Mouse (Mus musculus) T-helper 2 cell (primary cell): Measurements from ENCODE around the gene Hist1h2ai.
"Not testable (repeated sequence)": the region's sequence is repeated elsewhere in the genome, so short reads cannot be mapped to it uniquely, and the experiment has no call there.

ENCODE experiments used
- in situ Hi-C: fragments of 300-600 bp; cut with MboI, MseI; formaldehyde crosslinking; loops from one replicate; pipeline ENCODE4 v1.15.1; 2025; ENCODE audit warnings: high pct_unique_total_duplicates

Hist1h2ai gene

DNA sequence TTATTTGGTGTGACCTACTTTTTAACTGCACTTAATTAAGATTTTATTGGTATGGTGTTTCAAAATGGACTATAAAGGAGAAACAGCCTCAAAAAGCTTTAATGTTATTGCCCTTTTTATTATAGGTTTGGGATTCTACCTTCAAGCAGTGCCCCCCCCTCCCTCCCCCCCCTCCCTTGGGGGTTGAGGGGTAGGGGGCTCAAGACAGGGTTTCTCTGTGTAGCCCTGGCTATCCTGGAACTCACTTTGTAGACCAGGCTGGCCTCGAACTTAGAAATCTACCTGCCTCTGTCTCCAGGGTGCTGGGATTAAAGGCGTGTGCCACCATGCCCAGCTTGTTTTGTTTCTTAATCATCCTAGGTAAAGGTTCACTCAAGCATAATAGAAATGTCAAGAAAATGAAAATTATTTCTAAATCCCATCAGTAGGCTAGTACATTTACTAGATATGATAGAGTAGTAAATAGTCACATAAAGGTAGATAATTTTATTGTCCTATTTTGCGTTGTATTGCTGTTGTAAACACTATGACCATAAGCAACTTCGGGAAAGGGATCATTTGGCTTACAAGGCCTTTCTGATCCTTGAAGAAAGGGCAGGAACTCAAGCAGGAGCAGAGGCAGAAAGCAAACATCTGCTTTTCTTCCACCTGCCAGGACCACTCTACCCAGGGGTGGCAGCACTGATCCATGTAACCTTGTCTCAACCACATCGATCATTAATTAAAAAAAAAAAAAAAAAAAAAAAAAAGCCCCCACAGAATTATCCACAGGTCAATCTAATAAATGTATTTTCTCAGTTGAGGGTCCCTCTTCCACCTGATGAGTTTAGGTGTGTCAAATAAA lies 7.0 kb downstream of the Hist1h2ai start:
- in situ Hi-C loops, result loop anchor here (25.0 kb wide), 2 partner anchors 486 to 1714 kb away; no protein-coding TSS in a partner anchor

DNA sequence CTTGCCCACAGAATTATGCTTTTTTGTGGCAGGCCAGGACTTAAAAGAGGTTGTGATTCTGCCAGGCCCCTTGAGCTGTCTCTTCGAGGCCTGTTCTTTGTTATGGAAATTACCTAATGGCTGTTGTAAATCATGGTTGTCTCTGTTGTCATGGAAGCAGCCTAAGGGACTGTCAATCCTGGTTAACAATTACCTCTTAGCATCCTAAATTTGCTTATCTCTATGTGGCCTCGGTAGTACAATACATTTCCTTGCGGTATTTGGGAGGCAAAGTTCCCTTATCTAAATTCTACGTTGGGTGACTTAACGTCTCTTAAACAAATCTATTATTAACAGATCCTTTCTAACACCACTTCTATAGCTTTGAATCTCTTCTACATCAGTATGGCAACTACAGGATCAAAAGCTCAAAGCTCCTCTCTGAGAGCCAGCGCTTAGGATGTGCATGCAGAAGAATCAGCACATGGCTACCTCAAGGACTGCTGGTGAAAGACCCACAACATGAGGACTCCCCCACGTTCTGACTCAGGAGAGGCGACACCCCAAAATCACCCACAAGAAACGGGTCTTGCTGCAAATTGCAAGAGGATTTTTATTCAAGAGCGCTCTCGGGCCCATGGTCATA lies 11.8 kb downstream of the Hist1h2ai start:
- in situ Hi-C loops, result no loop called here

DNA sequence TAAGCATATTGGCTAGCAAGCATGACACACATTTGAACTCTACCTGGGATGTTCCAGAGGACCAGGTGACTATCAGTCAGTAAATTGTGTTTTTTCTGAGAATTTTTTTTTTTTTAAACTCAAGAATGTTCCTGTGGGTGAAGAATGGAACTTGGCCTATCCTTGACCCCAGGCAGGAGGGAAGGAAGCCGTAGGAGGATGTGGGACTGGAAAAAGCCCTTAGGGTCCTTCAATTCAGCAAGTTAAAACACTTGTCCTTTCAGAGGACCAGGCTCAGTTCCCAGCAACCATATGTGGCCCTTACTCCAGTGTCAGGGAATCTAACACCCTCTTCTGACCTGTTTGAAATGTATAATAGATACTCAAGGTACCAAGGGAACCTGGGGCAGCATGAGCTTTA lies 13.3 kb downstream of the Hist1h2ai start:
- in situ Hi-C loops, result no loop called here

DNA sequence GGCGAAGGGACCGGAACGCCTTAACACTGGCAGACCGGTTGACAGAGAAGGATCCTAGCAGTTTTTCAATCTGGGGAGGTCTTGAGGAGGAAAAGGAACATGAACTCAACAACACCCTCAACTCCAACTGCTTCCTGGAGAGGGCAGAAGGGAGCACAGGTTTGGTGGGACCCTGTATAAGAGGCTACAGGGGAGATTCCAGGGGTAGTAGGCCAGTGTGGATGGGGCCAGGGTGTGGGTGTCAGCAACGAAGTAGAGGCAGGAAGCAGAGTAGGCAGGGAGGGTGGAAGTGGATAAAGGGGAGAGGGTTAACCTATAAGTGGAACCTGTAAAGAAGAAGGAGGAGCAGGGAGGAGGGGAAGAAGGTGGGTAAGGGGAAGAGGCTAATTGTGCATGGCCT lies 17.2 kb downstream of the Hist1h2ai start:
- in situ Hi-C loops, result no loop called here

DNA sequence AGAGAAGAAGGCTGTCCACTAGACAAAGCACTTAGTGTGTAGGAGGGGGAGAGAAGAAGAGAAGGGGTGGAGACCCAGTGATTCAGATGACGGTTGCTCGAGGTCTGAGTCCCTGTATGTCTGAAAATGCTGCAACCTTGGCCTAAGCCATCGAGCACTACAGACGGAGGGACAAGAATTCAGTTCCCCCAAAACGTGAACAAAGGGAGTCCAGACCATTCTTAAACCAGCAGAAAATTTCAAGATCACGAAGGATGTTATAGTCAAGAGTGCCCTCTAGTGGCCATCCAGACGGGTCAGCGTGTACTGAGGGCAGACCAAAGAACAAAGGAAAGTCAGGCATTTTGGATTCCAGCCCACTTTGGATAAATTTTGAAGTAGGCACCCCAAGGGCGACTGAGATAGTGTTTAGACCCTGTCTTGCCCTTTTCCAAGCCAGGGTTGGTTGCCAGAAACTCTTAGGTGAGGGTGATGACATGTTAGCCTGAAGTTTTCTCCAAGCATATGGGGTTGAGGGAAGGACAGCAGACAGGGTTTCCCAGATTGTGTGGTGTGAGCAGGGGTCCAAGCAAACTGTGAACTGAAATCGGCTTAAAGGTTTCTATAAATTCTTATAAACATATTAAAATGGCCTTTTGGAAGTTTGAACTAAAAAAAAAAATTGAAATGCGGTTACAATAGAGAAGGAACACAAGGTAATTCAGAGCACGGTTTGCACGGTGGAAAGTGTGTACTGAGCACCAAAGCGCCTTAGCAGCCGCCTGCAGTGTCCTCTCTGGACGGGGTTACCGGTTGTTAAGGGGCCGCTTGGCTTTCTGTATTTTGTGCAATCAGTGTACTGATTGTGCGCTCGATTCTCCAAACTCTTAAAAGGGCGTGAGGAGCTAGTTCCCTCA lies 18.0 kb downstream of the Hist1h2ai start:
- in situ Hi-C loops, result no loop called here

DNA sequence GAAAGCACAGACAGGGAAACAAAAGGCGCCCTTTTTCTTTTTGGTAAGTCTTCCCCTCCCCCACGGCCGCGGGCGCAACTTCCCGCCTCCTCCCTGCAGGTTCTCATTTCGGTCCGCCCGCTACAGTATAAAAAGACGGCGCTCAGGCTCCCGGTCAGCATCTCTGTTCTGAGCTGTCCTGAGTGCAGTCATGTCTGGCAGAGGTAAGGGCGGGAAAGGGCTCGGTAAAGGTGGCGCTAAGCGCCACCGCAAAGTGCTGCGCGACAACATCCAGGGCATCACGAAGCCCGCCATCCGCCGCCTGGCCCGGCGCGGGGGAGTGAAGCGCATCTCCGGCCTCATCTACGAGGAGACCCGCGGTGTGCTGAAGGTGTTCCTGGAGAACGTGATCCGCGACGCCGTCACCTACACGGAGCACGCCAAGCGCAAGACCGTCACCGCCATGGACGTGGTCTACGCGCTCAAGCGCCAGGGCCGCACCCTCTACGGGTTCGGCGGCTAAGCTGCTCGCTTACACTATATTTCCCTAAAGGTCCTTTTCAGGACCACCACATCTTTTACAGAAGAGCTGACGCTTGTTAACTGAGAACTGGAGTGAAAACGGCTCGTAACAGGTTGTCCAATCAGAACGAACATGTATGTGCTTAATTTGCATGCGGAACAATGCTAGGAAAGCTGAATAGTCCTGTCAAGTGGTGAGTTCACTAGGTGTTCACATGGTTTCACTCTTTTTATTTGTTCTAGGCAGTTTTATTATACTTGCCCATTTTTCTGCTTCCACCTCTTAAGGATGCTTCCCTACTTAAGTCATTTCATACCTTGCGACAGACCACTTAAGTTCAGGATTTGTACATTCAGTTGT lies 18.9 kb downstream of the Hist1h2ai start, which contains the start of gene Hist1h4j:
TSS of gene Hist1h4j (plus strand) at position 159 of the 862 bp plus-strand sequence.
- in situ Hi-C loops, result not testable (repeated sequence)

DNA sequence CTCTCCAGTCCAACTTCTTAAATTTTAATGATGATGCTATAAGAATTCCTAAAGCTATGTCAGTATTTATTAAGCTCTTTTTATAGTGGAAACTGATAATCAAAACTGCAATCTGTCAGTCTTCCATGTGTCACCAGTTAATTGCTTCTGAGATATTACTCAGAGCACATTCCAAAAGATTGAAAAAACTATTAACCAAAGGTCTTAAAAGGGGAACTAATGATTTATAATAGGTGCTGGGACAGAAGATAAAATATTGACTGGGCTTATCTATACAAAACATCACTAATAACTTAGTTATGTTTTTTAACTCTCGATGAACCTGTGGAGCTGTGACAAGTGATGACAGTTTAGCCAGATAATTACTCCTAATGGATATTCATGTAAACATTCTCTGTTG lies 28.8 kb downstream of the Hist1h2ai start:
- in situ Hi-C loops, result loop anchor here (5.0 to 10.0 kb wide), 2 partner anchors 42 to 1400 kb away; partner anchors contain the start of genes Hist1h2an and Hist1h2bp

DNA sequence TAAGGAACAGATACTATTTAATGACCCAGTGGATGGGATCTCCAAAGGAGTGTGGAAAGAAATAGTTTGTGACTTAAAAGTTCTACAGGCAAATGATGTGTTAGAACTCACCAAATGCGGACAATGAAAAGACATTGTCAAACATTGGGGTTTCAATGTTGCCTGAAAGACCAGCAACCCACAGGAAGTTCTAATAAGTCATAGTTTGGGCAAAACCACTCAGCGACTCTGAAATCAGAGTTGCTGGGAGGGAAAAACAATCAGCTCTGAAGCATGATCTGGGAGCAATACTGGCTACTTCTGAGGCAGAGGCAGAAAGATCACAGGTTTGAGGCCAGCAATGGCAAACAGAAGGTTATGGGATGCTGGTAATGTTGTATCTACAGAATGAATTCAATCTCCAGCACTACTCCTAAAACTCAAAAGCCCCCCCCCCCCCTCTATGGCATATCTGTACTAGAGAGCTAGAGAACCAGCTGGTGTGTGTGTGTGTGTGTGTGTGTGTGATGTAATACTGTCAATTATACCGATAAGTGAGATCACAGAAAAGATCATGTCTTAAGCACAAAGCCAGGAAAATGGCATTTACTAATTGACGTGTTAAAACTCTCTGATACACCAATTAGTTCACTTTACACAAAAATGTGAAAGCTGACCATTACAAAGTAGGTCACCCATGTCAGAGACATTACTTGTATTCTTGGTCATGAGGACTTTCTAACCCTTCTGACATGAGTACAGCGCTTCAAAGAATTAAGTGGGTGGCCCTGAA lies 33.4 kb downstream of the Hist1h2ai start:
- in situ Hi-C loops, result loop anchor here (5.0 to 10.0 kb wide), 2 partner anchors 38 to 1405 kb away; partner anchors contain the start of genes Hist1h2an and Hist1h2bp

DNA sequence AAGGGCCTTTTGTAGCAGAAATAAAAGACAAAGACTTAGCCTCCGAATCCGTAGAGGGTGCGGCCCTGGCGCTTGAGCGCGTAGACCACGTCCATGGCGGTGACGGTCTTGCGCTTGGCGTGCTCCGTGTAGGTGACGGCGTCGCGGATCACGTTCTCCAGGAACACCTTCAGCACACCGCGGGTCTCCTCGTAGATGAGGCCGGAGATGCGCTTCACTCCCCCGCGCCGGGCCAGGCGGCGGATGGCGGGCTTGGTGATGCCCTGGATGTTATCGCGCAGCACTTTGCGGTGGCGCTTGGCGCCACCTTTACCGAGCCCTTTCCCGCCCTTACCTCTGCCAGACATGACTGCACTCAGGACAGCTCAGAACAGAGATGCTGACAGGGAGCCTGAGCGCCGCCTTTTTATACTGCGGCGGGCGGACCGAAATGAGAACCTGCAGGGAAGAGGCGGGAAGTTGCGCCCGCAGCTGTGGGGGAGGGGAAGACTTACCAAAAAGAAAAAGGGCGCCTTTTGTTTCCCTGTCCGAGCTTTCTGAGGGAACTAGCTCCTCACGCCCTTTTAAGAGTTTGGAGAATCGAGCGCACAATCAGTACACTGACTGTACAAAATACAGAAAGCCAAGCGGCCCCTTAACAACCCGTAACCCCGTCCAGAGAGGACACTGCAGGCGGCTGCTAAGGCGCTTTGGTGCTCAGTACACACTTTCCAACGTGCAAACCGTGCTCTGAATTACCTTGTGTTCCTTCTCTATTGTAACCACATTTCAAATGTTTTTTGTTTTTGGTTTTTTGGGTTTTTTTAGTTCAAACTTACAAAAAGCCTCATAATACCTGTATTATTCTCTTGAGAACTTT lies 34.2 kb downstream of the Hist1h2ai start, which contains the start of gene Hist1h4k:
TSS of gene Hist1h4k (minus strand) at position 347 of the 859 bp plus-strand sequence.
- in situ Hi-C loops, result not testable (repeated sequence)

DNA sequence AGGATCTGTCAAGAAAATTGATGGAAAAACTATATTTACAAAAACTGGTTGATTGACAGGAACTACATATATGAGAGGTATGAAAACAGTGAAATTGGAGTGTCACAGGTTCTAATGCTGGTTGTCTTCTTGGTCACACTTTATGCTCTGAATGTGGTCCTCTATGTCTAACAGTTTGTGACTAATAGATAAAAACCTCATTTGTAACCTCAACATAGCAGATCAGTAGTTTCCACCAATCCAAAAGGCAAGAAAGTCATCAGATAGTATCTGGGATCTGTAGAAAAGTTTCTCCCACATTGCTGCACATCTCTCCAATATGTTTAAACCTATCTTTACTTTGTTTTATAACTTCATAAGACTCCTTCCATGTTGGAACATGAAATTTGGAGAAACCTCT lies 35.2 kb downstream of the Hist1h2ai start:
- in situ Hi-C loops, result no loop called here

DNA sequence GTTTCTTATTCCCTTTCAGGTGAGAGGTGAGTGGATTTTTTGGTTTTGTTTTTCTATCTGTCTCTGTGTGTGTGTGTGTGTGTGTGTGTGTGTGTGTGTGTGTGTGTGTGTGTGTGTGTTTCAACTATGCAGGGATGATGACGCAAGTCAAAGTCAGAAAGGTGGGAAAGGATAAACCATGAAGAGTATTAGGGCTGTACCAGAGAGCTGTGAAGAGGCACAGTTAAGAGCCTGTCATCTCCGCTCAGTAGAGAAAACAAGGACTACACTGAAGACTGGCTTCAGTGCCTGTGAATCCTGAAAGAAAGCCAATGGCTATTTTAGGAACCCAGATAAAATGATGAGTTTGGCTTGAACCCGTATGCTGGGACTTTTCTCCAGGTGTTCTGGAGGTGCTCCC lies 35.6 kb downstream of the Hist1h2ai start:
- in situ Hi-C loops, result no loop called here

DNA sequence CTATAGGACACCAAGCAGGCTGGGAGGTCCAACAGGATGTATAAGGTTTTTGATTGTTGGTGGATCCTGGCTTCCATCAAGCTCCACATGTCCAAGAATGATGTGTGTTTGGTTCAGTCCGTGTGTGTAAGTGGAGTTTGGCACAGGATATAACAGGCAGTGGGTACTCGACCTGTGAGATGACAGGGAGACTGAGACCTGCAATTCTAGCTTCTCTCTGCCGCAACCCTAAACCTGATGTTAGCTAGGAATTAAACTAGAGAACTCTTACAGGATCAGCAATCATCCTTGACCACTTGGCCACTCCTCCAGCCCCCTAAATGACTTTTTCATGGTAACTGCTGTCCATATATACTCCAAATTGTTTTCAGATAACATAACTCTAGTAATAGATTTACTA lies 36.1 kb downstream of the Hist1h2ai start:
- in situ Hi-C loops, result no loop called here

DNA sequence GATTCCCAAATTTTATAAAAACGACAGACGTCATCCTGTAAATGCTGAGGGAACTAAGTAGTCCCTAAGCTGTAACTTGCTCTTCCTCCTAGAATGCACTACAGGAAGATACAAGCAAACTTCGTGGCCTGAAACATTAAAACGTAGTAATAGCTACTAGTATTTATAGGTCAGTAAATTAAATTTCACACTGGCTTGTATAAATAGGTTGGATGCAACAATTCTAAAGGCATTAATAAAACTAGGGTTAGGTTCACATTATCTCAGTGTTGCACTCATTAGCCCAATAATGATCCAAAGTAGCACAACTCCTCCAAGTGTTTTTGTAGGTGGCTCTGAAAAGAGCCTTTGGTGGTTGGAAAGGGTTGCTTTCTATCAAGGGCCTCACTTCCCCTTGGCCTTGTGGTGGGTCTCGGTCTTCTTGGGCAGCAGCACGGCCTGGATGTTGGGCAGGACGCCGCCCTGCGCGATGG lies 36.9 kb downstream of the Hist1h2ai start:
- in situ Hi-C loops, result no loop called here

DNA sequence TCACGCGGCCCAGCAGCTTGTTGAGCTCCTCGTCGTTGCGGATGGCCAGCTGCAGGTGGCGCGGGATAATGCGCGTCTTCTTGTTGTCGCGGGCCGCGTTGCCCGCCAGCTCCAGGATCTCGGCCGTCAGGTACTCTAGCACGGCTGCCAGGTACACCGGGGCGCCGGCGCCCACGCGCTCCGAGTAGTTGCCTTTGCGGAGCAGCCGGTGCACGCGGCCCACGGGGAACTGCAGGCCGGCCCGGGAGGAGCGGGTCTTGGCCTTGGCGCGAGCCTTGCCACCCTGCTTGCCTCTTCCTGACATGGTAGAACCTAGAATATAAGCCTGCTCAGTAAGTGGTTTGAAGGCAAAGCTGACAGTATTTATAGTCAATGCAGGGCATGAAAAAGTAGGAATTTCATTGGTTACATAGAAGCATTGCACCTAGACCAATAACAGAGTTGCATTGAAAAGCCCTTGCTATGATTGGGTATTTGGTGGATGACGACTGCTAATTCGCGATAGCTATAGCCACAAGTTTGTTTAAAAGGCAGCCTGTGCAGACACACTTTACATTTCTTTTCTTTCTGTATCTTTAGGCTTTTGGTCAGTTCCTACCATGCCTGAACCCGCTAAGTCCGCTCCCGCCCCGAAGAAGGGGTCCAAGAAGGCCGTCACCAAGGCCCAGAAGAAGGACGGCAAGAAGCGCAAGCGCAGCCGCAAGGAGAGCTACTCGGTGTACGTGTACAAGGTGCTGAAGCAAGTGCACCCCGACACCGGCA lies 37.5 kb downstream of the Hist1h2ai start, which contains the start of the genes Hist1h2ak and Hist1h2bn:
TSS of gene Hist1h2ak (minus strand) at position 304 of the 762 bp plus-strand sequence.
TSS of gene Hist1h2bn (plus strand) at position 600 of the 762 bp plus-strand sequence.
- in situ Hi-C loops, result not testable (repeated sequence)

DNA sequence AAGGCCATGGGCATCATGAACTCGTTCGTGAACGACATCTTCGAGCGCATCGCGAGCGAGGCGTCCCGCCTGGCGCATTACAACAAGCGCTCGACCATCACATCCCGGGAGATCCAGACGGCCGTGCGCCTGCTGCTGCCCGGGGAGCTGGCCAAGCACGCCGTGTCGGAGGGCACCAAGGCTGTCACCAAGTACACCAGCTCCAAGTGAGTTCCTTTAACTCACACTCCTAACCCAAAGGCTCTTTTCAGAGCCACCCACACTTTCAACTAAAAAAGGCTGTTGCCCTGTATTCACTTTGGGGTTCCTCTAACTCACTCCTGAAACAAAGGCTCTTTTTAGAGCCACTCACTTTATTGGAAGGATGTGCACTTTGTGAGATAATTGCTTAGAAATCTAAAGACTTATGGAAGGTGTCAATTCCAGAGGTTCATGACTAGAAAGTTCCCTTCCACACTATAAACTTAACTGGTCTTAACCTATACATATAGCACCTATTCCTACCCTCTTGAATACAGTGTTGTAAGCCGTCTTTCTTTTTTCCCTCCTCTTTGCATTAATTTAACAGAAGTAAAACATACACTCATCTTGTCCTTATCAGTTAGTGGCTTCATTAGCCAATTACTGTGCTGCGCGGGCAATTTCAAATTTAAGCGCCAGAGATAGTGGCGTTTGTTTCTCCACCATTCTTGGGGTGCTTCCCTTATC lies 38.2 kb downstream of the Hist1h2ai start:
- in situ Hi-C loops, result not testable (repeated sequence)

DNA sequence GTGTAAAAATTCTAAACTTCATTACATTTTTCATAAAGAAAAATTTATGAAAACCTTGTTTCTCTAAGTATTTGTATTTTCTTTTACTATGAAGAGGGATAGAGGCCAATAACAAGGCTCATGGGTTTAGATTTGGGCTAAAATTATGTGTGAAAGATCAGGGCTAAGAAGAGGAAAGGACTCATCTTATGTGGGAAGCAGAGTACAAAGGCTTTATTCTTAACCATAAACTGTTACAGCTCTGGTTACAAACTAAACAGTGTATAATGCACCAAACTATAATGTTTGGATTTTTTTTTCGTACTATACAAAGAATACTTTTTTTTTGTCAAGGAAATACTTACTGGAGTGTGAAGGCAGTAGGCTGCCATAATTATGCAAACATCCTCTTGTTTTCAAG lies 39.5 kb downstream of the Hist1h2ai start:
- in situ Hi-C loops, result no loop called here
